Mouse (Mus musculus): Measurements from ENCODE around the gene Cdk12. TPM values are rescaled to one million over a fixed set of nuclear protein-coding genes. Genes with fewer than 3 reads are reported as not detected.

The Cdk12 gene
- polyA plus RNA-seq, 1 experiment from 2014 or later: 14.6 TPM

DNA sequence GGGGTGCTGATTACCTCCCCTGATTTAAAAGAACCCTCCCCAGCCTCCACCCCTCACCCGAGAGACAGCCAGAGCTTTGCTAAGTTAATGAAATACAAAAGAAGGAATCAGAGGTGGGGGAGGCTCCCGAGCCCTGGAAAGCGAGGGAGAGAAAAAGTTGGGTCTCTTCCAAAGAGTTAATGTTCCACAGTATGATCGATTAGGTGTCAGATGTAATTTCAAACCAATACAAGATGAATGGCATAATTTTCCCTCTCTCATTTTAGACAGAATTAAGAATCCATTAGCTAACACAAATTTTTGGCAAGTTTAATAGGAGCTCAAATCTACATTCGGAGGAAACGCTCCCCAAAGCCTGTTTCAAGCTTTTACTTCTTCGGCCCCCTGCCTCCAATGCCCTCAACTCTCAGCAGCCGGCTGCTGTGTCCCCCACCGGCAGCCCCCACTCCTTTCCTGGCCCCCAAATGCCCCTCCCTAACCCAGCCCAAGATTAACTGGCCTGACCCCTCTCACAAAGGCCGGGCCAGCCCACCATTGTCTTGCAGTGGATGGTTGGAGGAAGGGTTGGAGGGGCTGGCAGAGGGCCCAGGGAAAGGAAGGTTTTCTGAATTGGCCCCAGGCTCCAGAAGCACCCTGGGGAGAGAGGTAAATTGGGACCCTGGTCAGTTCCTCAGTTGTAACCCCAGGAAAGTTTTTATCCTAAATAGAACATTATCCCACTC lies 95.8 kb downstream of the Cdk12 start:
- ATAC-seq (ENCODE audit: insufficient number of reproducible peaks, low FRiP score, low TSS enrichment, low read depth): no peak
- H3K9me3 ChIP-seq (ENCODE audit: control insufficient read depth, low read length): no peaks in the 10 kb centered on the region
- peaks cover 8% of the 10 kb centered on the region for H3K4me1 ChIP-seq (ENCODE audit: control insufficient read depth, insufficient read depth, low read length)
- H3K36me3 ChIP-seq (ENCODE audit: control insufficient read depth, insufficient read depth, low read length): no peaks in the 10 kb centered on the region
- no peak overlapping the region for H3K9ac ChIP-seq (ENCODE audit: low read length)
- H3K27me3 ChIP-seq (ENCODE audit: control insufficient read depth, insufficient read depth, low read length): peaks cover 32% of the 10 kb centered on the region
- no peak overlapping the region for H3K4me2 ChIP-seq (ENCODE audit: low read depth, severe bottlenecking)
- no peak overlapping the region for H3K4me3 ChIP-seq (ENCODE audit: low read depth, low read length)
- no peak overlapping the region for H3K27ac ChIP-seq (replicated peaks; ENCODE audit: low read depth, low read length)
- no peak for DNase-seq (ENCODE audit: low spot score)
- 20% methylated on average over 10 of the region's 10 CpGs for WGBS

DNA sequence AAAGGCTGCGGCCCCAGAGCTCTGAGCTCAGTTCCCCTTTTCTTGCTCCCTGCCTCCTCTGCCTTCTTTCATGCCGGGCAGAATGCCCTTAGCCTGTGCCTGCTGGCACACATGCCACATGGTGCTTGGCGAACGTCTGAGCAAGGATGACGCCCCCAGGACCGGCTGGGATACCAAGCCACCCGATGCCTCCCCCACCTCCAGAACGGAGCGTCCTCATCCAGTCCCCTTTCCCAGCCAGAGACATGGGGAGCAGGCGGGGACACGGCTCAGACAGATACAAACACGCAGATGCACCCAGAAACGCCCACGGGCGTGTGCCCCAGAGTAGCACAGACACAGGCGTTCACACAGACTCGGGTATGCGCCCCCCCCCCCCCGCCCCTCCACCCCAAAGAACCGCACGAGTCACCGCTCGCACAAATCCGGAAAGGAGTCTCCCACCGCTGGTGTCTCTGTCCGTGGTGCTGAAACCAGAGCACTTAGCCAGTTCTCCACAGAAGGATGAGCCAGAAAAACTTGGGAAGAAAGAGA lies 111.0 kb downstream of the Cdk12 start:
- no peak overlapping the region for H3K27ac ChIP-seq (replicated peaks; ENCODE audit: low read depth, low read length)
- no peaks in the 10 kb centered on the region for H3K9me3 ChIP-seq (ENCODE audit: control insufficient read depth, low read length)
- peak; percentile 90 for DNase-seq (ENCODE audit: low spot score)
- no peak for ATAC-seq (ENCODE audit: insufficient number of reproducible peaks, low FRiP score, low TSS enrichment, low read depth)
- 2% methylated on average over 26 of the region's 26 CpGs for WGBS
- H3K36me3 ChIP-seq (ENCODE audit: control insufficient read depth, insufficient read depth, low read length): no peaks in the 10 kb centered on the region
- H3K4me3 ChIP-seq (ENCODE audit: low read depth, low read length): no peak overlapping the region
- no peak overlapping the region for H3K4me2 ChIP-seq (ENCODE audit: low read depth, severe bottlenecking)
- no peaks in the 10 kb centered on the region for H3K4me1 ChIP-seq (ENCODE audit: control insufficient read depth, insufficient read depth, low read length)
- no peak overlapping the region for H3K9ac ChIP-seq (ENCODE audit: low read length)
- peaks cover 54% of the 10 kb centered on the region for H3K27me3 ChIP-seq (ENCODE audit: control insufficient read depth, insufficient read depth, low read length)

DNA sequence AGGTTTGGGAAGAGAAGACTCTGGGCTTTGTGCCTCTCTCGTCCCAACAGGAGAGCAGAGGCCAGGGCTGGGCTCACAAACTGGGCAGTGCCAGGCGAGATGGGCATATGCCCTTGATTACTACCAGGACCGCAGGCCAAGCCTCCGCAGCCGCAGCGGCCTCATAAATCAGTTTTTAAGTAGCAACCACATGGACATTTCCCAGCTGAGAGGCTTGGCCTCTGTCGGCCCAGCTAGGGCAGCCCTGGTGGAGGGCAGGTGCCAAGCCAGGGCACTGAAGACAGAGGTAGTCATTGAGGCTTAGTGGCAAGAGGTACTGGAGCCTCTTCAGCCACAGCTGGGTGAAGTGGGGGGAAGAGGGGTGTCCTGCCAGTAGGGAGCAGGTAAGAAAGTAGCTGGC lies 114.6 kb downstream of the Cdk12 start:
- no peaks in the 10 kb centered on the region for H3K4me1 ChIP-seq (ENCODE audit: control insufficient read depth, insufficient read depth, low read length)
- H3K4me2 ChIP-seq (ENCODE audit: low read depth, severe bottlenecking): no peak overlapping the region
- H3K4me3 ChIP-seq (ENCODE audit: low read depth, low read length): no peak overlapping the region
- H3K27ac ChIP-seq (replicated peaks; ENCODE audit: low read depth, low read length): no peak overlapping the region
- H3K36me3 ChIP-seq (ENCODE audit: control insufficient read depth, insufficient read depth, low read length): no peaks in the 10 kb centered on the region
- peaks cover 89% of the 10 kb centered on the region for H3K27me3 ChIP-seq (ENCODE audit: control insufficient read depth, insufficient read depth, low read length)
- DNase-seq (ENCODE audit: low spot score) (no peak), ATAC-seq (ENCODE audit: insufficient number of reproducible peaks, low FRiP score, low TSS enrichment, low read depth) (no peak)
- no peak overlapping the region for H3K9ac ChIP-seq (ENCODE audit: low read length)
- H3K9me3 ChIP-seq (ENCODE audit: control insufficient read depth, low read length): no peaks in the 10 kb centered on the region
- 2% methylated on average over 7 of the region's 7 CpGs for WGBS

DNA sequence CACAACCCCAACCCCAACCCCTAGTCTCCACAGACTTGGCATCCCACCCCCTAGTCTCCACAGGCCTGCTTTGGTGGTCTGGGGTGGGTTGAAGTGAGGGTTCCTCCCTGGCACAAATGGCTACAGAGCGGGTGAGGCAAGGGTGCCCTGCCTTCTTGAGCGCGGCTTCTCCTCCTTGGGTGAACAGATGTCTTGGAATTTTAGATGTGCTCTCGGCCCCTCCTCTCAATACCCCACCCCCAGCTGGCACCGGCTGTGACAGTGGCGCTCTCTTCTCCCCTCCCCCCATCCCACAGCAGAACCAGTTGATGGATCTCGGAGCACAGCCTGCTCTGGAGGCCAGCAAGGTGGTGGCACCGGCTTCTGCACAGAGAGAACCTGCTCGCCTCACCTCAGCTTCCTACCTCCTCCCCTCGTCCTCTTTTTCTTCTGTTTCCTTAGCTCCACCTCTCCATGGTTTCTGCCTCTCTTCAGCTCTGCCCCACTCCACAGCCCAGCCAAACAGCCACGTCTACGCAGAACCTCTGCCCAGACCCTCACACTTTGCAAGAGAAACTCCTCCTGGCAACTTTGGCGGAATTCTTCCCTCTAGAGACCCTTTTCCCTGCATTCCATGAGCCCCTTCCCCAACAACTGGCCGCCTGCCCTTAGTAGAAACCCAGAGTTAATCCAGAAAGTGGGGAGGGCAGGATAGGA lies 115.7 kb downstream of the Cdk12 start:
- no peak for DNase-seq (ENCODE audit: low spot score)

DNA sequence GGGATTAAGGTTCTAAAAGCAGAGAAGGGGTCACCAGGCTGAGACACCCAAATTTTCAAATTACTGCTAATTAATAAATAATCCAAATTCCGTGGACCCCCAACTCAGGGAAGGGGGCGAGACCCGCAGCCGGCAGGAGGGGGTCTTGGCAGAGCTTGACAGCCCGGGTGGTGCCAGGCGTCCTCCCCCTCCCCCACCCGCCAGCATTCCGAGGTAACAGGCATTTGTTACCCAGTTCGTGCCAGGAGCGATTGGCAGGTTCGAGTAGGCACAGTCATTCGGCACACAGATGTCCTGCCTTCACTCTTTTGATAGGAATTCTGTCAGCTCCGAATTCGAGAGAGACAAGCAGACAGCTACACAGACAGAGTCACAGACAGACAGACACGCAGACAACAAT lies 116.3 kb downstream of the Cdk12 start:
- no peak for ATAC-seq (ENCODE audit: insufficient number of reproducible peaks, low FRiP score, low TSS enrichment, low read depth)
- DNase-seq (ENCODE audit: low spot score): no peak
- WGBS: 2% methylated on average over 15 of the region's 15 CpGs

More for the DNA sequence above, 115.7 kb downstream of the Cdk12 start:
- no peak overlapping the region for H3K9ac ChIP-seq (ENCODE audit: low read length)
- H3K9me3 ChIP-seq (ENCODE audit: control insufficient read depth, low read length): no peaks in the 10 kb centered on the region
- no peak overlapping the region for H3K4me2 ChIP-seq (ENCODE audit: low read depth, severe bottlenecking)
- H3K4me1 ChIP-seq (ENCODE audit: control insufficient read depth, insufficient read depth, low read length): no peaks in the 10 kb centered on the region
- H3K27ac ChIP-seq (replicated peaks; ENCODE audit: low read depth, low read length): no peak overlapping the region
- no peak overlapping the region for H3K4me3 ChIP-seq (ENCODE audit: low read depth, low read length)
- WGBS: 3% methylated on average over 14 of the region's 14 CpGs
- no peaks in the 10 kb centered on the region for H3K36me3 ChIP-seq (ENCODE audit: control insufficient read depth, insufficient read depth, low read length)
- H3K27me3 ChIP-seq (ENCODE audit: control insufficient read depth, insufficient read depth, low read length): peaks cover 97% of the 10 kb centered on the region
- no peak for ATAC-seq (ENCODE audit: insufficient number of reproducible peaks, low FRiP score, low TSS enrichment, low read depth)

DNA sequence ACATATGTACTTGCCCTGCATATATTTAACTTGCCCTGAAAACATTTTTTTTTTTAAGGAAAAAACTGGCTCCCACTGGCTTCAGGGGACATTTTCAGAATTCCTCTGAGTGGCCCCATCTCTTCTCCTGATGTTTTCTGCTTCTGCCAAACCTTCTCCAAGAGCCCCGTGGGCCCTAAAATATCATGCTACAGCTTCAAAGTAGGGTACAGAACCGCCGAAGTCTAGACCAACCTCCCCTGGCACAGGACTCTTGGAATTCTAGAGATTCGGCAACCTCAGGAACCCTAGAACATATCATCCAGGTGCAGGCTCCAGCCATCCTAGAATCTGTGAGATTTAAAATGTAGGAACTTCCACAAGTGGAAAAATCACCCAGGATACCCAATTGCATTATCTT lies 116.7 kb downstream of the Cdk12 start:
- no peak overlapping the region for H3K4me2 ChIP-seq (ENCODE audit: low read depth, severe bottlenecking)
- H3K4me1 ChIP-seq (ENCODE audit: control insufficient read depth, insufficient read depth, low read length): no peaks in the 10 kb centered on the region
- no peak overlapping the region for H3K4me3 ChIP-seq (ENCODE audit: low read depth, low read length)
- H3K27ac ChIP-seq (replicated peaks; ENCODE audit: low read depth, low read length): no peak overlapping the region
- ATAC-seq (ENCODE audit: insufficient number of reproducible peaks, low FRiP score, low TSS enrichment, low read depth): no peak
- no peaks in the 10 kb centered on the region for H3K9me3 ChIP-seq (ENCODE audit: control insufficient read depth, low read length)
- H3K9ac ChIP-seq (ENCODE audit: low read length): no peak overlapping the region
- H3K27me3 ChIP-seq (ENCODE audit: control insufficient read depth, insufficient read depth, low read length): peaks cover 98% of the 10 kb centered on the region
- WGBS: 15% methylated on average over 4 of the region's 4 CpGs
- no peak for DNase-seq (ENCODE audit: low spot score)
- H3K36me3 ChIP-seq (ENCODE audit: control insufficient read depth, insufficient read depth, low read length): no peaks in the 10 kb centered on the region

More for the DNA sequence above, 116.3 kb downstream of the Cdk12 start:
- Histone ChIP-seq H3K4me3 (ENCODE audit: low read depth, low read length) (no peak overlapping the region), H3K9me3 (ENCODE audit: control insufficient read depth, low read length) (no peaks in the 10 kb centered on the region), H3K4me2 (ENCODE audit: low read depth, severe bottlenecking) (no peak overlapping the region), H3K9ac (ENCODE audit: low read length) (no peak overlapping the region), H3K4me1 (ENCODE audit: control insufficient read depth, insufficient read depth, low read length) (no peaks in the 10 kb centered on the region), H3K27ac (replicated peaks; ENCODE audit: low read depth, low read length) (no peak overlapping the region), H3K36me3 (ENCODE audit: control insufficient read depth, insufficient read depth, low read length) (no peaks in the 10 kb centered on the region), H3K27me3 (ENCODE audit: control insufficient read depth, insufficient read depth, low read length) (peaks cover 98% of the 10 kb centered on the region)

DNA sequence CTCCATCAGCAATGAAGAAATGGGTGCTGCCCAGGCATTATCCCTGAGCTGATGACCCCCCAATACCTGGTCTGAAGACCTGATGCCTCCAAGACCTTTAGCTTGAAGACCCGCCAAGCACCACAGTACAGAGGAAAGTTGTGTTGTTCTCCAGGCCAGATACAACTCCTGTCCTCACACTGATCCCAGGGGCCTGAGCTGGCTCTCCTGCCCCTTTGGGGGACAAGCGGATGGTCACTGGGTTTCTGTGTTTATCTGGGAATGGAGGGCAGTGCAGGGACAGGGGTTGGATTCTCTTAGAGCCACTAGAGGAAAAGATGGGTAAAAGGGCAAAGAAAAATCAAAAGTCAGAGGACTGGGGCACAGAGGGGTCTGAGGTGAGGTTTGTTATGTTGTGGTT lies 117.1 kb downstream of the Cdk12 start:
- ATAC-seq (ENCODE audit: insufficient number of reproducible peaks, low FRiP score, low TSS enrichment, low read depth) (no peak), DNase-seq (ENCODE audit: low spot score) (no peak)
- no peaks in the 10 kb centered on the region for H3K36me3 ChIP-seq (ENCODE audit: control insufficient read depth, insufficient read depth, low read length)
- H3K9me3 ChIP-seq (ENCODE audit: control insufficient read depth, low read length): no peaks in the 10 kb centered on the region
- H3K9ac ChIP-seq (ENCODE audit: low read length): no peak overlapping the region
- H3K27me3 ChIP-seq (ENCODE audit: control insufficient read depth, insufficient read depth, low read length): peaks cover 98% of the 10 kb centered on the region
- no peak overlapping the region for H3K27ac ChIP-seq (replicated peaks; ENCODE audit: low read depth, low read length)
- H3K4me3 ChIP-seq (ENCODE audit: low read depth, low read length): no peak overlapping the region
- no peak overlapping the region for H3K4me2 ChIP-seq (ENCODE audit: low read depth, severe bottlenecking)
- H3K4me1 ChIP-seq (ENCODE audit: control insufficient read depth, insufficient read depth, low read length): no peaks in the 10 kb centered on the region
- 7% methylated on average over 2 of the region's 2 CpGs for WGBS

DNA sequence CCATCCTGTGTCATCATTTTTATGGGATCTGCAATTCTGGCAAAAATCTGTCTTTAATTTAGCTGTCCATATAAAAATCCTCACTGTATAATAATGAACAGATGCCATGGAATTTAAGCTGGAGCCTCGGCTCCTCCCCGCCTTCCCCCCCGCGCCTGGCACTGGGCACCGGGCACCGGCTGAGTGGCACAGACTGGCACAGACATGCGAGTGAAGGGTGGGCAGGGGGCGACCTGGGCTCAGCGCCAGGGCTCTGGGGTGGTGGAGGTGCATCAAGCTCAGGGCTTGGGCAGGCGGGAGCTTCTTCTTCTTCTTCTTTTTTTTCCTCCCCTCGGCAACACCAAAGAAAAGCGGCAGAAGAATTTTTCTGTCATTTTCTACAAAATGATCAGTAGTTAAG lies 117.5 kb downstream of the Cdk12 start:
- 10% methylated on average over 12 of the region's 12 CpGs for WGBS
- no peaks in the 10 kb centered on the region for H3K36me3 ChIP-seq (ENCODE audit: control insufficient read depth, insufficient read depth, low read length)
- no peak for ATAC-seq (ENCODE audit: insufficient number of reproducible peaks, low FRiP score, low TSS enrichment, low read depth)
- no peaks in the 10 kb centered on the region for H3K4me1 ChIP-seq (ENCODE audit: control insufficient read depth, insufficient read depth, low read length)
- H3K4me2 ChIP-seq (ENCODE audit: low read depth, severe bottlenecking): no peak overlapping the region
- H3K9me3 ChIP-seq (ENCODE audit: control insufficient read depth, low read length): no peaks in the 10 kb centered on the region
- H3K4me3 ChIP-seq (ENCODE audit: low read depth, low read length): no peak overlapping the region
- H3K27ac ChIP-seq (replicated peaks; ENCODE audit: low read depth, low read length): no peak overlapping the region
- no peak for DNase-seq (ENCODE audit: low spot score)
- H3K27me3 ChIP-seq (ENCODE audit: control insufficient read depth, insufficient read depth, low read length): peaks cover 99% of the 10 kb centered on the region
- no peak overlapping the region for H3K9ac ChIP-seq (ENCODE audit: low read length)

All from limb, embryonic 11.5 days (tissue).